Mouse (Mus musculus) testis, adult 2 months (tissue): ENCODE measurements at regions not wholly inside any gene's neighbourhood (a gene's known extent, or its start where the extent isn't known, plus 50 kb on each side); places are given as distances from the start of the nearest gene placed in this dataset.

Experiments
- CTCF ChIP-seq: fragments of 200-500 bp; IDR thresholded peaks from 2 replicates; pipeline ENCODE4 v1.5.1; 2012; ENCODE audit warnings: low read depth, mild to moderate bottlenecking, inconsistent platforms, low read length, moderate library complexity; ENCODE audit not compliant: control insufficient read depth, insufficient read depth, insufficient replicate concordance
- POLR2A ChIP-seq: fragments of 200-500 bp; IDR thresholded peaks from 2 replicates; pipeline ENCODE4 v1.6.1; 2012; ENCODE audit warnings: low read depth, mild to moderate bottlenecking, inconsistent platforms, low read length, moderate library complexity; ENCODE audit not compliant: control insufficient read depth

GRCm38 (mm10) chr5:64624205-64624604, 179.0 kb upstream of the Klf3 start:
- TF ChIP-seq CTCF (no peak), POLR2A (no peak)
